9 mouse cellular contexts compared by ENCODE assay signal in the genomic region with DNA sequence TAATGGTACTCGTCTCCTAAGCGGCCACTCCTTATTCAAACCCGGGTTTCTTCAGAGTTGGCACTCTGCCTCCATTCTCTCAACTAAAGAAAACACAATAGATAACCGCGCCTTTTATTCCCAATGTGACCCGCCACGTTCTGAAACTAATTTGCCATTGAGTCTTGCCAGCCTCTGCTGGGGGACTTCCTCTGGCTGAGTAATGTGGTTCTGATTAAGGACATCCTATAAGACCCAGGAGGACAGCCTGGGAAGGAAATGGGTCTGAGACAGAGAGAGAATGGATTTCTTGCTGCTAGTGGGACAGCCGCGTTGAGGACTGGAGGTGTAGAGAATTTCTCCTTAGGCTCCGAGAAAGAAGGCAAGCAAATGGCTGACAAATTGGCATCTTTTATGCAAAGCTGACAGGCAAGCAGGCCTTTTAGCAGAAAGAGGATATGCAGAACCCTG.
A peak's percentile ranks its signal among the peaks of the same experiment; 100 is the strongest.
DNase-seq lines count a peak whose midpoint lies in the region; ATAC-seq and TF ChIP-seq lines count a peak whose summit lies in the region.
"Had no signal": no experiment of that assay in that cellular context is flagged by ENCODE, and none has a peak within 500 bp of the region (broad histone marks: within the 10 kb centered on the region; RNA-seq: fewer than 3 reads in every experiment).

No protein-coding gene starts in this region.

- no peak for TF ChIP-seq CTCF in embryonic fibroblast, embryonic 13.5 days (IDR thresholded peaks at IDR 0.05; ENCODE audit: borderline replicate concordance, insufficient read depth, low read length)

- DNase-seq in MN1 (ENCODE audit: low spot score), result peak; percentile 46
- peak; percentile 3 to 5 for DNase-seq in heart, postnatal 36 days
- peak; percentile 32 for DNase-seq in lung, postnatal 36 days
- DNase-seq in adrenal gland, adult 8-10 months, result no peak
- no peak for DNase-seq in ovary, postnatal 14 days (ENCODE audit: low spot score)
- no peak for DNase-seq in layer of hippocampus, adult 11-12 months (ENCODE audit: low spot score)

- H3K4me3 ChIP-seq in embryonic fibroblast, embryonic 13.5 days (ENCODE audit: insufficient read depth, low read length), result no peak overlapping the region

- peak overlapping the region; percentile 63 for H3K27ac ChIP-seq in embryonic fibroblast, embryonic 13.5 days (ENCODE audit: insufficient read depth, low read length)
- H3K27ac ChIP-seq: macrophage had no signal

- no peak for TF ChIP-seq POLR2A in embryonic fibroblast, embryonic 13.5 days (IDR thresholded peaks at IDR 0.05; ENCODE audit: low read depth, low read length)

- H3K4me1 ChIP-seq in embryonic fibroblast, embryonic 13.5 days (ENCODE audit: control insufficient read depth, insufficient read depth, low read length), result peaks cover 10% of the 10 kb centered on the region

- ATAC-seq in activated CD4-positive, CD25-positive, alpha-beta regulatory T cell, adult 4 months, result no peak

- intact Hi-C loops in heart, postnatal 36 days (cut with DNase I), result no loop called here

Comparison
In these comparisons a context has a peak if more than half of its experiments do, and no peak if none do; other contexts are left out.
1. DNase-seq: peak in MN1 (single experiment), heart, postnatal 36 days (2 of 2) and lung, postnatal 36 days (single experiment); none in adrenal gland, adult 8-10 months (single experiment), ovary, postnatal 14 days (single experiment) and layer of hippocampus, adult 11-12 months (single experiment).